Mouse (Mus musculus): ENCODE results near the gene Gm10300. TPM values are rescaled to one million over a fixed set of nuclear protein-coding genes. Genes with fewer than 3 reads are reported as not detected.

The Gm10300 gene
- under 1 TPM in 1 of 2 experiments, not detected in 1; 0.22 TPM for total RNA-seq (2021)

DNA sequence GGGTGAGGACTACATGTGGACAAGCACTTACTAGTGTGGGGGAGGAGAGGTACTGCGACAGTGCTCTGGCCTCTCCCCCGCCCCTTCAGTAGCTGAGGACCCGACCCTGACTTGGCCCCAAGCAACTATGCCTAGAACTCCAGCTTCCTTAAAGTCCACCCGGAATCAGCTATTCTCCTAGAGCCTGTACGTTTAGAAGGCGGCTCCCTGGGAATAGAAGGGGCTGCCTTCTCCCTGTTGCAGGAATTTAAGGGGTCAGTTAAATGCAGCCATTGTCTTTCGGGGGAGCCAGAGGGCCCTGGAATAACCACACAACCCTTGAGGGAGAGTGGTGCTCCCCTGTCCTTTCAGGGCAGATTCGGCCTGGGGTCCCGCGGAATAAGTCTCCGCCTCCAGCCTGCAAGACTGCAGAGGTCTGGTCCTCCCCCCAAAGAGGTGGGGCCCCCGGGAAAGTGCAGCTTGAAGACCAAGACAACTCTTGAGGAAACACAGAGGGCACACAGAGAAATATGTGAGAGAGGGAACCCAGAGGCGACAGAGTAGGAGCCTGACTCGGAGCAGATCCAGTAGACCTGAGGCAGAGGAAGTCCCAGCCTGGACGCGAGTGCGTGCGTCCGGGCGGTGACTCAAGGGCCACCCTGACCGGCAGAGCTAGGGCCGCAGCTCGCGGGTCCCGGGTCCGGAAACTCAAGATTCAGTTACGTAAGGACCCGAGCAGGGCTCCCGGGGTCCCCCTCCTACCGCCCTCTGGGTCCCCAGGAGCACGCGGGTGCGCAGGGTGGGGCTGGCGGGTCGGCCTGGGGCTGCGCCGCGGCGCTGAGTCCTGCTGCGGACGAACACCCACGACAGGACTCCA, at the start of gene Gm10300:
Gene Gm10300, plus strand, starts transcription at position 621 of the 856 bp plus-strand sequence.
- intact Hi-C loops (cut with DNase I): no loop called here
- peak; percentile 10 to 34 for DNase-seq (ENCODE audit: low spot score in 2 of 2)

DNA sequence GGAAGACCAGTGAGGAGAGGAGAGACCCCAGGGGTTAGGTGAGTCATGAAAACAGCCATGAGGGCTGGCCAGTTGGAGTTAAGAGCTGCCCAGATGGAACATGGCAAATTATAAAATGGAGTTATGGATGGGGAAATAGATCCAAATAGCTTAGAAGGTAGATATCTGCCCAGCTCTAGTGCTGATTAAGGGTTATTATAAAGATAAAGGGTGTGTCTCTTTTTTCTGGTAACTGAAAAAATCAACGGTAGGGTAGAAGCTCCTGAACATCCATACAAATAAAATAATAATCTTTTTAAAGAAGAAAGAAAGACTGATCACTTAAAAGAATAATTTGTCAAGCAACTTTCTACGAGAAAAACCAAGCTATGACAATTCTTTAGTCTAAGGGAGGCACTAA, 49.2 kb upstream of the Gm10300 start:
- no peak for DNase-seq (ENCODE audit: low spot score in 2 of 2)
- intact Hi-C loops (cut with DNase I): no loop called here

DNA sequence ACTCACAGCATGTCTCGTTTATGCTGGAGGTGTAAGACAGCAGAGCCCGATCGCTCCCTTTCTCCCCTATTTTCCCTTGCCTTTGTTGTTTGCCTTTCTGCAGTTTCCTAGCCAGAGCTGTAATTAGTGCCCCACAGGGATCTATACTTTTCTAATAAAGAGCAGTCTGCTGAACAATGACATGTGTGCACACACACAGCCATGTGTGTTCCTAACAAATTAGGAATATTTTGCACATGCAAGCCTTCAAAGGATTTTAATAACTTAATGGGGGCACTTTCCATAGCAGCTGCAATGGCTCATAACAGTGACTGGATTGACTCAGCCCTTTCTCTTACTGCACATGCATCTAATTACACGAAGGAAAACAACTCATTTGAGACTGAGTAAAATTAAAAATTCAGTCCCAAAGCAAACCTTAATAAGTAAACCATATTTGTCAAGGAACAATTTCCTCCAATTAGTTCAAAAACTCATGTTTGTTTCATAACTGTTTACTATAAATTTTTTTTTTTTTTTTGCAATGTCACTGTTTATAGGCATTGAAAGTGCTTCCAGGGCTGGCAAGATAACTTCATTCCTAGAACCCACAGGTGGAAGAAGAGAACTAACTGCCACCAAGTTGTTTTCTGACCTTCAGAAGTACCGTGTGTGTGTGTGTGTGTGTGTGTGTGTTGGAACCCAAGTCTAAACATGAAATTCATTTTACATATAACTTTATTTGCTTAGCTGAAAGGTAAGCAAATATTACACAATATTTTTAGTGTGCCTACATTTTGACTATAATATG, 48.6 kb upstream of the Gm10300 start:
- DNase-seq (ENCODE audit: low spot score in 2 of 2): no peak
- intact Hi-C loops (cut with DNase I): no loop called here

DNA sequence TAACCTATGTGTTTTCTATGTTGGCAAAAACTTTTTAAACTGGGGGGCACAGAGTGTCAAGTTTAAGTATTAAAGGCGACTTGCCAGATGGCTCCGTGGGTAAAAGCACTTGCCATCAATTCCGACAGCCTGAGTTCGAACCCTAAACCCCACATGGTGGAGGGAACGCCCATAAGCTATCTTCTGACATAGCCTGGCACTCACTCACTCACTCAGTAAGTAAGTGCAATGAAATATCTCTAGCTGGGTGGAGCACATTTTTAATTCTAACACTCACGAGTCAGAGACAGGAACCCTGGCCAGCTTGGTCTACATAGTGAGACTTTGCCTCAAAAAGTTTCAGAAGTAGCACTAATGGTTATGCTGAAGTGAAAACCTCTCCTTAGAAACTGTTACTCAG, 47.3 kb upstream of the Gm10300 start:
- intact Hi-C loops (cut with DNase I): no loop called here

DNA sequence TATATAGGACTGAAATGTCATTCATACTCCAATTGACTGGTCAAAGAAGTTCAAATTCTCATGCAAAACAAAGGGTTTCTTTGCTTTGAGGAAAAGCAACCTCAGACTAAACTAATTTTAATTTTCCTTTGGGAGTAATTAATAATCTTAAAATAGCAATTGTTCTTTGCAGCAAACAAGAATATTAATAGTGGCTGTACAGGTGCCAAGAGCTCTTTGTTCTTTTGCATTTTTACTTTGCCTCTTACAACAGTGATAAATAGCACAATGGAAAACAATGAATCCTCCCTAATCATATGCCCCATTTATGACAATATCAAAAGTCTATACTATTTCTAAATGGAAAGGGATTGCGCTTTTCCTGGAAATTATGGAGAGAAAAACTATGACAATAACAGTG, 46.7 kb upstream of the Gm10300 start:
- intact Hi-C loops (cut with DNase I): no loop called here
- DNase-seq (ENCODE audit: low spot score in 2 of 2): no peak

More for the DNA sequence above, 47.3 kb upstream of the Gm10300 start:
- no peak for DNase-seq (ENCODE audit: low spot score in 2 of 2)

DNA sequence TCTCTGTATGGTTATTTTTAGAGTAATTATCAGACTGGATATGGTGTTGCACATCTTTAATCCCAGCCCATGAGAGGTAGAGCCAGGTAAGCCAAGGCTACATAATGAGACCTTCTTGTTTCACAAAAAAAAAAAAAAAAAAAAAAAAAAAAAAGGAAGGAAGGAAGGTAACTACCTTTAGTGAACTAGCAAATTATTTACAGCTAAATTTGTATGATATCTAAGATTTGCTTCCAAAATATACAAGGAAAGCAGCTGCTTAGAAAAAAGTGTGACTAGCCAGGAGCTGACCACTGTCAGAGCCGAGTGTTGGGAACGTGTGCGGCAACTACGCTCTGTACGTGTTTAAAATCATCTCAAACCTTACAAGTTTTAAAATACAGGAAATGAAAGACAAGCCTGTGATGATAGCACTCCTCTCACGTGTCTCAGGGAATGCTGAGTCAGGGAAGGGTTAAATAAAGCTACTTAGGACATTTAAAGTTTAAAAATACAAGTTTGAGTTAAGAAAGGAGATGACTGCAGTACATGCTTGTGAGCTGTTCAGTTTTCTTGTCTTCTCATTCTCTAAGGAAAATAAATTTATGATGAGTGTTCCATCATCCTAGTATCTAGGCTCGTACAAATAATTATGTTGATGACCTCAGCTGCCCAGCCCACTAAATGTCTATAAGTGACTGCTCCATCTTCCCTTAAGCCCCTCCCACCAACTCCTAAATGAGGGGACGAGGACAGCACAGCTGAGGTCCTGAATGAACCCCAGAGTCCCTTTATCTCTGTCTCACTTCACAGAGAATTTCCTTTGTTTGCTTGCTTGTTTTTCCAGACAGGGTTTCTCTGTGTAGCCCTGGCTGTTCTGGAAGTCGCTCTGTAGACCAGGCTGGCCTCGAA, 44.4 kb upstream of the Gm10300 start:
- intact Hi-C loops (cut with DNase I): no loop called here
- no peak for DNase-seq (ENCODE audit: low spot score in 2 of 2)

DNA sequence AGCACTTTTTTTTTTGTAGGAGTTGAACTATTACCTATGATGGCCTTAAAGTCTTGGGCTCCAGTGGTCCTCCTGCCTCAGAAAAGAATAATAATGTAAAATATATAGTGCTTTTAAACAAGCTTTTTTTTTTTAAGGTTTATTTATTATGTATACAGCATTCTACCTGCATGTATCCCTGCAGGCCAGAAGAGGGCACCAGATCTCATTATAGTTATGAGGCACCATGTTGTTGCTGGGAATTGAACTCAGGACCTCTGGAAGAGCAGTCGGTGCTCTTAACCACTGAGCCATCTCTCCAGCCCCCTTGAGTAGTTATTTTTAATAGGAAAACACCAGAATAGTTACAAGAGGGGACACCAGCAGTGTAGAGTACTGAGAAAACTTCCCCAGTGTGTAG, 41.3 kb upstream of the Gm10300 start:
- intact Hi-C loops (cut with DNase I): no loop called here

DNA sequence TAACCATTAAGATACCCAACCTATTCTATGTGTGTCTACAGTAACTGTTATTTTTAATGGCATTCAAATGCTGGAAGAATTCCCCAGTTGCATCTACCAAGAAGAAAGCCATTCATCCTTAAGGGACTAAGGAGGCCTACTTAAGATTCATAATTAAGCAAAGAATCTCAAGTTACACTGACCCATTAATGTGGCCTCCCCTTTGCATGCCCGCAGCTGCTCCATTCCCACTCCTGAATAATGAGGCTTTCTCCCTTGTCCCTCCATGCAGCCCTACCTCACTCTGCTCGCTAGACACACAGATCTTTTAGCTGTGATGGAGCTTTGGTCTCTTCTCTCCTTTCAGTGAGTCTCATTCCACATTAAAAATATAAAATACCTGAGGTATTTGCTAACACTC, 40.3 kb upstream of the Gm10300 start:
- intact Hi-C loops (cut with DNase I): no loop called here
- no peak for DNase-seq (ENCODE audit: low spot score in 2 of 2)

More for the DNA sequence above, 41.3 kb upstream of the Gm10300 start:
- no peak for DNase-seq (ENCODE audit: low spot score in 2 of 2)

DNA sequence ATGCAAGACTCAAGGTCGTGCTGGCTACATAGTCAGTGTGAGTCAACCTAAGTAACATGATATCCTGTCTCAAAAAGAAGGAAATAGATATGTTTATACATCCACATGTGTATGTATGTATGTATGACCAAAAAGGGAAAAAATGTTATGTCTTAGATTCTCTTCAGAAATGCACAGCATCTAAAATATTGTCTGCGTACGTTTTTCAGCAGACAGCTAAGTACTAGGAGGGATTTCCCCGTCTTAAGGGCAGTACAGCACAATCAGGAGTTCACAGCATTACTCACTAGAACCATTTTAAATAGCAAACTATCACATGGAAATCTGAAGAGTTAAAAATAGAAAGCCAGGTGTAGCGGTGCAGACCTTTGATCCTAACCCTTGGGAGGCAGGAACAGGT, 37.4 kb upstream of the Gm10300 start:
- intact Hi-C loops (cut with DNase I): loop anchor here (5.0 kb wide), 1 partner anchor 40 kb away; the partner anchor contains the start of gene Epb41
- no peak for DNase-seq (ENCODE audit: low spot score in 2 of 2)

DNA sequence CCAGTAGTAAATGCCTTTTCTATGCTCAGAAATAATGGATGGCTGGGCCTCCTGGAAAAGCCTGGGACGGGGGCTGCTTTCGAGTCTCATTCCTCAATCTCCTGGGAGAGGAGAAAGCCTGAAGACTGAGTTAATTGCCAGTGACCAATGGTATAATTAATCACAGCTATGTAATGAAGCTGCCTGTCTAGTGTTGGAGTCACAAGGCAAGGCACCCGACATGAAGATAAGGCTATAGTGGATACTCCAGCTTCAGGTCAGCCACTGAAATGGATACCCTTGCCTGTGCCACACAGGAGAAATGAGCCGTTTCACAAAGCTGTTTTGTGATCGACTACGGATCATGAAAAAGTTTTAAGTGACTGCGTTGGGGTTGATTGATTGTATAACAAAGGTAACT, 36.5 kb upstream of the Gm10300 start:
- DNase-seq (ENCODE audit: low spot score in 2 of 2): no peak
- intact Hi-C loops (cut with DNase I): loop anchor here (5.0 kb wide), 1 partner anchor 39 kb away; the partner anchor contains the start of gene Epb41

DNA sequence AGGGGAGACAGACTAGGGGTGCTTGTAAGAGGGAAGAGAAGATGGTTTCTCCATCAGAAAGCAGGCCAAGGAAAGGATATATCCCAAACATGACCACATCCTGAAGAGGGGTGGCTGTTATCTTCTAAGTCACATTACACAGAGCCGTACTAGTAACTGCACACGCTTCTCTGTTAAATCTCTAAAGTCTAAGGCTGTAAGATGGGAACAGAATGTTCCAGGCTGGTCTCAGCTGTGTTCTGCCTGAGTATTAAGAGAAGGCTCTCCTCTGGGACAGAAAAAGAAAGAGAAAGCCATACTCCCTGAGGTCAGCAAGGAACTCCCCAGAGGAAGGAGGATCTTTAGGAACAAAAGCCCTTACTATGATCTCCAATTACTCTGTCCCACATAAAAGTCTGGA, 35.7 kb upstream of the Gm10300 start:
- DNase-seq (ENCODE audit: low spot score in 2 of 2): no peak
- intact Hi-C loops (cut with DNase I): loop anchor here (5.0 kb wide), 1 partner anchor 38 kb away; the partner anchor contains the start of gene Epb41

DNA sequence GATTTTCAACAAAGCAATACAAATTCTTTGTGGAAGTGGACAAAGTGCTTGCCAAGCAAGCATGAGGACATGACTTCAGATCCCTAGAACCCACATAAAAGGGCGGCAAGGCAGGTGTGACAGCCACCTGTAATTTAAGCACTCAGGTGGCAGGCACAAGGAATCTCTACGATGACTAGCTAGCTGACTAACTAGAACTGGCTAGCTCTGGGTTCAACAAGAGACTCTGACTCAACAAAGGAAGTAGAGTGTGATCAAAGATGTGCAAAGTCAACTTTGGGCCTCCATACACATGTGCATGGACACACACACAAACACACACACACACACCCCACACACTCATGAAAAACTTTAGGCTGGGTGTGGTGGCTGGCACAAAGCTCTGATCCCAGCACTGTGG, 35.0 kb upstream of the Gm10300 start:
- no peak for DNase-seq (ENCODE audit: low spot score in 2 of 2)
- intact Hi-C loops (cut with DNase I): loop anchor here (5.0 kb wide), 1 partner anchor 38 kb away; the partner anchor contains the start of gene Epb41

DNA sequence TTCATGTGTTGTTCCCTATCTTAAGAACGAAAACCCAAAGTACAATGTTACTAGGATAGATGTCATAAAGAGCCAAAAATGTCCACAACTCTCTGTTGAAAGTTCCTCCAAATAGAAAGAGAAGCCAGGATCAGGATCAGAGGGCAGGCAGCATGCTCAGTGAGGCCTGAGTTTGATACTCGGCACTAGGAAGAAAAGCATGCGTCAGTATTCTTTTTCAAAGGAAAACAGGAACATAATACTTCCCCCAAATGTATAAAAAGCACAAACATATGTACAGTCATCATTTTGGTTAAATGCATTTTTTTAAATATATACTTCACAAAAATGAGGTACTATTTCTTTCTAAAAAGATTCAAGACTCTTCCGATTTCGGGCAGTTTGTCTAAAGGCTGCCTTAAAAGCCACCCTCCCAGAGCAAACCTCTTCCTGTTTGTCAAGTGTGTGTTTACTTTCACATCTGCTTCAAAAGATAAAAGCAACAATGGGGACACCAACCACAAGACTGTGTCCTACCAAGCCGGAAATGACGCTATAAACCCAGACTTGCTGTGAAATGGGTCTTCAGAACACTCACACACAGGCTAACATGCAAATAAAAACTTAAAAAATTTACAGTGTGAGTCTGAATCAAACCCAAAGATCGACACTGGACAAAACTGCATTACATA, 34.4 kb upstream of the Gm10300 start:
- DNase-seq (ENCODE audit: low spot score in 2 of 2): no peak
- intact Hi-C loops (cut with DNase I): loop anchor here (5.0 kb wide), 2 partner anchors 37 to 472 kb away; partner anchors contain the start of genes Epb41 and Sesn2

DNA sequence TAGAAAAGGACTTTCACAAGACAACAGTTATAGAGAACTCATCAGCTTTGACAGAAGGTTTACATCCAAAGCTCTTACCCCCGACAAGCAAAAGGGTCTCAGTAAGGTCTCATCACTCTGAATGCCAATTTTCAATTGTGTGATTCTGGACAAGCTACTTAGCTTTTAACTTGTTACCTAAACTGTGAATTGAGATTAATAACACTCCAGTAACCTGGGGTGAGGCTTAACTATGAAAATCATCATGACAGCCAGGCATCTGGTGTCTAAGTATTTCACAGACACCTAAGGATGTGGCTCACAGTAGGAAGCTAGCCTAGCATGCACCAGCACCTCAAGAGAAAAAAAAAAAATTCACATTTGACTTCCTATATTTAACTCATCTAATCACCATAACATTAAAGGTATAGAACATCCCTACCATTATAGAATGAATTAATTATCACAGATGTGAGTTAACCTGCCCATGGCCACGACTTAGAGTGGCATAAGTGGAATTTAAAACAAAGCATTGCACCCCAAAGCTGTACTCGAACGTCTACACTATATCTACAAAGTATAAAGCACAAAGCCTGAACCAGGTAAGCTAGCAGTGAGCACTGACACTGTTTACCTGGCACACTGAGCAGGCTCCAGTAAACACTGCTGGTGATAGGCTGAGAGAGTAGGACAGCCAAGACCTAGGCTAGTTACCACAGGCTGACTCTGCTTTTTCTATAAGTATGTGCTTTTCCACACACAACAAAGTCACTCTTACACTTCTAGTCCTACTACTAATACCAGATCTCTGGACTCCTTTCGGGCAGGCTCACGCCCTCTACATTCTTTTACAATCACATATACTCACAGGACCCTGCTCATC, 32.8 kb upstream of the Gm10300 start:
- no peak for DNase-seq (ENCODE audit: low spot score in 2 of 2)
- intact Hi-C loops (cut with DNase I): loop anchor here (5.0 kb wide), 1 partner anchor 471 kb away; the partner anchor contains the start of gene Sesn2

DNA sequence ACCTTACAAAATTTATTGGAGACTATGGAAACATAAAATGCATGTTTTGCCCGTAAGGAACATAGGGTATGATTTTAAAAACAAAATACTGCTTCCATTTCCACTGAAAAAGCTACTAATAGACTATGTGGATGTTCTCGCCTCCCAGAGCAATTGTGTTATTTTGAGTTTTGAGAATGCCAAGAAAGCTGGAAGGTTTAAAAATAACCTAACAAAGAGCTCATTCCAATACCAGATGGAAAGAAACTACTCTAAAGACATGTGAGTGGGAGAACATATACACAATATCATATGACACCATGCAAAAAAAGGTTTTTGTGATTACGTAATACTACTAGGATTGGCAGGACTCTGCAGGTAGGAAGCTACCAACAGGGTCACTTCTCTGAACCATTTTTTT, 30.8 kb upstream of the Gm10300 start:
- no peak for DNase-seq (ENCODE audit: low spot score in 2 of 2)
- intact Hi-C loops (cut with DNase I): loop anchor here (5.0 kb wide), 1 partner anchor 469 kb away; the partner anchor contains the start of gene Sesn2

DNA sequence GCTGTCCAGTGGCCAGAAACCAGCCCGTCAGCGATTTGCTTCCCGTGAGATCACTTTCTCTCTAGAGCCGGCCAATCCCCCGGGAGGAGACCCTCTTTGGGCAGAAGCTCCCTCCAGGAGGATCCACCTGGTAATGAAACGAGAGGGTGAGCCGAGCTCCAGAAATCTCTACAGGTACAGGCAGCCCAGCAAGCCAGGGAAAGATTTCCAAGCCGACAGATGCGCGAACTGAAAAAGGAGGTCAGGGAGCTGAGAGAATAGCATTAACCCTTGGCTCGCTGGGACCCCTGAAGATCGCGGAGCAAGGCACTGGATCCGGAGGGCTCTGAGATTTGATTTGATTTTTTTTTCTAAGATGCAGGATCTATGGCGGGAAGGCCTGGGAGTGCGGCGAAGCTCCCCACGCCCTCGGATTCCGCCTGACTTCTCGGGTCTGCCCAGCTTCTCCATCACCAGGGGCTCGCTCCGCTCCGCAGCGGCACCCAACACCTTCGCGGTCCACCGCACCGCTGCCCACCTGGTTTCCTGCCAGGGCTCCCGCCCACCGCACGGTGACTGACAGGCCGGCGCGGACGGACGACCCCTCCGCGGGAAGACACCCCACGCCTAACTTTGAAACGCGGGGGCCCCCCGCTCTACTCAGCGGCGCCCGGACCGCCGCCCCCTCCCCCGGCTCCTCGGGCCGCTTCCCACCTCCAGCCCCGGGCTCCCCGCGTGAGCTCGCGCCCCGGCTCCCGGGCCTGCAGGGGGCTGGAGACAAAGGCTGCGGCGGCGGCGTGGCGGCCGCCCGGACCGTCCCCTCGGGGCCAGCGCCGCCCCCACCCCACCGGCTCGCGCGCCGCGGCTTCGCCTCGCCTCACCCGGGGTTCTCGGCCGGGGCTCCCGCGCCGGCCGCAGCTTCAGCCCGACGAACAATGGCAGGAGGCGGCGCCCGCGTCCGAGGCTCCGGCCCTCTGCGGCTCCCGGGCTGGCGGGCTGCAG, 26.2 kb upstream of the Gm10300 start:
- peak; percentile 23 to 33 for DNase-seq (ENCODE audit: low spot score in 2 of 2)
- intact Hi-C loops (cut with DNase I): no loop called here

DNA sequence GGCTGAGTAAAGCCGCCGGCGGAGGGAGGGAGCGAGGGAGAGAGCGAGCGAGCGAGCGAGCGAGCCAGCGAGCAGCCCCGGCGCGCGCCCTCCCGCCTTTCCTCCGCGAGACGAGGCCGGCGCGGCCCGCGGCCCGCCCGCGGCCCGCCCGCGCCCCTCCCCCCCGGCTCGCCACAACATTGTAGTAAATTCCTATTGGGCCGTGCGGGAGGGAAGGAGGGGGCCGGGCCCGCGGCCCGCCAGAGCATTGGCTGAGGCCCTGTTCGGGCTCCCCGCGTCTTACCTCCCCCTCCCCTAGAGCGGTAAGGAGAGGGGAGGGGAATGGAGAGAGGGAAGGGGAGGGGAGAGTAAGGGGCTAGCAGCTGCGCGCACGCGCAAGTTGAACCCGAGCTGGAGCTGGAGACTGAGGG, 25.5 kb upstream of the Gm10300 start:
- intact Hi-C loops (cut with DNase I): no loop called here
- DNase-seq (ENCODE audit: low spot score in 2 of 2): peak; percentile 78 to 82

Measured in left cerebral cortex, postnatal 36 days (tissue).